Mouse (Mus musculus) bone marrow macrophage, adult 2 months (primary cell): ENCODE measurements around the gene Tlk2. TPM values are rescaled to one million over a fixed set of nuclear protein-coding genes. Genes with fewer than 3 reads are reported as not detected.
"Not testable (repeated sequence)": the region's sequence is repeated elsewhere in the genome, so short reads cannot be mapped to it uniquely, and the experiment has no call there.

Experiments used
- H3K27ac ChIP-seq: 2 replicates; pipeline ENCODE4 v1.5.1; 2012; ENCODE audit warnings: low read depth, low read length; ENCODE audit not compliant: insufficient read depth
- H3K4me1 ChIP-seq: 2 replicates; pipeline ENCODE4 v1.6.1; 2012; ENCODE audit warnings: low read length; ENCODE audit not compliant: control insufficient read depth, insufficient read depth
- H3K4me3 ChIP-seq: 2 replicates; pipeline ENCODE4 v1.5.1; 2012; ENCODE audit warnings: mild to moderate bottlenecking, low read length, moderate library complexity; ENCODE audit not compliant: insufficient read depth
- CTCF ChIP-seq: IDR thresholded peaks from 2 replicates; pipeline ENCODE4 v1.5.1; 2012; ENCODE audit warnings: low read depth, mild to moderate bottlenecking, low read length, moderate library complexity
- POLR2A ChIP-seq: IDR thresholded peaks from 2 replicates; pipeline ENCODE4 v1.6.1; 2012; ENCODE audit warnings: mild to moderate bottlenecking, low read depth, low read length, borderline replicate concordance
- polyA plus RNA-seq: library from polyadenylated mRNA; stranded (reverse); fragments of >200 nt; gene quantifications from 2 replicates; pipeline ENCODE4 v1.2.4, GENCODE M21; 2012; ENCODE audit not compliant: missing spikeins, insufficient read depth, insufficient read length

Tlk2 gene
- polyA plus RNA-seq: 28.0 and 35.3 TPM in 2 replicates

DNA sequence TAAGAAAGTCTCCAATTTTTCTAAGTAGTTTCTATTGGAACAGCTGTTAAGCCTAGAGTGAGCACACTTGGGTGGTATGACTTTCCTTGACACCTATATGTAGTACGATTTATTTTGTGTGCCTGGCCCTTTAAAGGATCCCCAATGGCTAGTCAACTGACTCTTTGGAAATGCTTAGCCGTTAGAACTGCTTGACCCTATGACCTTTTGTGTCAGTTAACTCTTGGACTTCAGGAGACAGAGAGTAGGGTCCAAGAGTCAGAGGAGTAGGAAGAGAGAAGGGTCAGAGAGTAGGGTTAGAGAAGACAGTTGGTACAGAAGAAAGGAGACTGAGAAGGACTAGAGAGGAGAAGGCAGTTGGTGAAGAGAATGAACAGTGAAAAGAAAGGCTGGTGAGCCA, at the start of gene Tlk2:
Gene Tlk2, plus strand, starts transcription at position 292 of the 400 bp plus-strand sequence.
- TF ChIP-seq CTCF (no peak), POLR2A (no peak)
- Histone ChIP-seq H3K4me3 (no peak within 1 kb of the TSS), H3K27ac (no peak within 1 kb of the TSS), H3K4me1 (peaks cover 8% of the 10 kb centered on the region; the same call in 1 of the 2 replicates)

DNA sequence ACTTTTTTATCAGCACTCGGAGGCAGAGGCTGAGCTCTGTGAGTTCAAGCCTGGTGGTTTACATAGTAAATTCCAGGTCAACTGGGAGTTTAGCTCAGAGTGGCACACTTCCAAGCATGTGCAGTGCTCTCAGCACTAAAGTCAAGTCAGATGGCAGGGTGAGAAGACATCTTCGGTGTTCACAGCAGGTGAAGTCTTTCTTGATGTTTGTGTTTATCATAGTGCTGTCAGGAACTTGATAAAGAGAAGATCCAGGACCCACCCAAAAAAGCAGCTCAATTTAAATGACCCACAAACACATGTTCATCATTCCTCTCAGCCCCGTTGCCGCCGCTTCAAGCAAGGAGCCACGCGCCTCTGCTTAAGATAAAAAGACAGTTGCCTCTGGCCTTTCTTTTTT, 42.9 kb upstream of the Tlk2 start:
- TF ChIP-seq POLR2A (no peak), CTCF (no peak)
- Histone ChIP-seq H3K4me3 (no peak overlapping the region), H3K4me1 (no peaks in the 10 kb centered on the region), H3K27ac (no peak overlapping the region)

DNA sequence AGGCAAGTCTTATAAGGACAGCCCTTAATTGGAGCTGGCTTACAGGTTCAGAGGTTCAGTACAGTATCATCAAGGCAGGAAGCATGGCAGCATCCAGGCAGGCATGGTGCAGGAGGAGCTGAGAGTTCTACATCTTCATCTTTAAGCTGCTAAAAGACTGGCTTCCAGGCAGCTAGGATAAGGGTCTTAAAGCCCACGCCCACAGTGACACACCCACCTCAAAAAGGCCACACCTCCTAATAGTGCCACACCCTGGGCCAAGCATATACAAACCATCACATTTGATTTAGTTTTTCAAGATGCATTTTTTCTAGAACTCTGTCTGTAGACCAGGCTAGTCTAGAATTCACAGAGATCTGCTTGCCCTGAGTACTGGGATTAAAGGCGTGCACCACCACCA, 41.4 kb upstream of the Tlk2 start:
- not testable (repeated sequence) for H3K27ac ChIP-seq, H3K4me1 ChIP-seq, H3K4me3 ChIP-seq

DNA sequence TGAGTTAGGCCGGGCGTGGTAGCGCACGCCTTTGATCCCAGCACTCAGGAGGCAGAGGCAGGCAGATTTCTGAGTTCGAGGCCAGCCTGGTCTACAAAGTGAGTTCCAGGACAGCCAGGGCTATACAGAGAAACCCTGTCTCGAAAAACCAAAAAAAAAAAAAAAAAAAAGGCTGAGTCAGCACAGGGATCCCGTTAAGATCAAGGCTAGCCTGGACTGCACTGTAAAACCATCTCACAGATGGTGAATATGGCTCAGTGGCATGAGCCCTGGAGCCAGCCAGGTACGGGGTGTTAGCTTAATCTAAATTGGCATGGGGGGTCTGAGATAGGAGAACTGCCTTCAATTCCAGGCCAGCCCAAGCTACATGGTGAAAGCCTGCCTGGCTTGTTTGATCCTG, 38.1 kb upstream of the Tlk2 start:
- H3K27ac ChIP-seq, H3K4me3 ChIP-seq, H3K4me1 ChIP-seq: not testable (repeated sequence)

DNA sequence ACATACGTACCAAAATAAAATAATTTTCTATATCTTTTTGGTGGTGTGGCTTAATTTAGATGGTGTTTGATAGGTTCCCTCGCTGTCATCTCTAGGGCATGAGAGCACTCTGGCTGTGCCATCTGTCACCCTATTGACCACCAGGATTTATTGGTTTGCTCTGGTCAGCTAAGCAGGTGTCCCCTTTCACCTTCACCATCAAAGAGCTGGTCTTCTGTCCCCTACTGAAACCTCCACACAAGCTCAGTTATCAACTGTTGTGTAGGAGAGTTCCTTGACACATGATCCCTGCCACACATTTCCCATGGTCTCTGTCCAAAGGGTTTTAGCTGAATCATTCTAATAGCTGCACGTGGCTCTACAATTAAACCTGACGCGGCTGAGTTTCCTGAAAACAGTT, 37.5 kb upstream of the Tlk2 start:
- peaks cover 8% of the 10 kb centered on the region for H3K4me1 ChIP-seq
- no peak for TF ChIP-seq POLR2A
- no peak for TF ChIP-seq CTCF
- no peak overlapping the region for H3K4me3 ChIP-seq
- H3K27ac ChIP-seq: no peak overlapping the region

DNA sequence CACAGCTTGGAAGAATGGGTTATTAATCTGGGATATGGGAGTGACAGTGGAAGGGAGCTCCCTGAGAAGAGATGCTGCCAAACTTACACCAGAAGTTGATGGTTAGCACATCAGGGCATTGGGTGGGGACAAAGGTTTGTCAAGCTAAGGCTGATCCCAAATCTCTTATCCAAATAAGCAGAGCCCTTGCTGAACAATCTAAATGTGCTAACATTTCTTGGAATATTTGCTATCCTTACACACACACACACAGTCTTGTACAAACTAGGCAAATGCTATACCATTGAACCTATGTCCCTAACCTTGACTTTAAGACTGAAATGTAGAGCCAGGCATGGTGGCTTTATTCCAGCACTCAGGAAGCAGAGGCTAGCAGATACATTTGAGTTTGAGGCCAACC, 35.0 kb upstream of the Tlk2 start:
- H3K4me1 ChIP-seq: peaks cover 8% of the 10 kb centered on the region
- H3K27ac ChIP-seq: no peak overlapping the region
- TF ChIP-seq CTCF (no peak), POLR2A (no peak)
- H3K4me3 ChIP-seq: no peak overlapping the region

DNA sequence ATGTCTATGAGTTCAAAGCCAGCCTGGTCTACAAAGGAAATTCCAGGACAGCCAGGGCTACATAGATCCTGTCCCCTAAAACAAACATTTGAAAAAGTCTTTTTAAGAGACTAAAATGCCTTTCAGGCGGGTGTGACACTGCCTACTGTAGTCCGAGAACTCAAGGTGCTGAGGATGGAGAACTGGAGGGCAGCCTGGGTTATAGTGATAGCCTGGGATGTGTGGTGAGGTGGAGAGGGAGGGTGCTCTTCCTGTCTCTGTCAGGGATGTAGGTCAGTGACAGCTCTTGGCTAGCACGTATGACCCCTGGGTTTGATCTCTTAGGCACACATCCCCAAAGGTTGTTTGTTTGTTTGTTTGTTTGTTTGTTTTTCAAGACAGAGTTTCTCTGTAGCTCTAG, 34.5 kb upstream of the Tlk2 start:
- H3K4me3 ChIP-seq: no peak overlapping the region
- peaks cover 8% of the 10 kb centered on the region for H3K4me1 ChIP-seq
- TF ChIP-seq CTCF: no peak
- TF ChIP-seq POLR2A: no peak
- H3K27ac ChIP-seq: no peak overlapping the region

DNA sequence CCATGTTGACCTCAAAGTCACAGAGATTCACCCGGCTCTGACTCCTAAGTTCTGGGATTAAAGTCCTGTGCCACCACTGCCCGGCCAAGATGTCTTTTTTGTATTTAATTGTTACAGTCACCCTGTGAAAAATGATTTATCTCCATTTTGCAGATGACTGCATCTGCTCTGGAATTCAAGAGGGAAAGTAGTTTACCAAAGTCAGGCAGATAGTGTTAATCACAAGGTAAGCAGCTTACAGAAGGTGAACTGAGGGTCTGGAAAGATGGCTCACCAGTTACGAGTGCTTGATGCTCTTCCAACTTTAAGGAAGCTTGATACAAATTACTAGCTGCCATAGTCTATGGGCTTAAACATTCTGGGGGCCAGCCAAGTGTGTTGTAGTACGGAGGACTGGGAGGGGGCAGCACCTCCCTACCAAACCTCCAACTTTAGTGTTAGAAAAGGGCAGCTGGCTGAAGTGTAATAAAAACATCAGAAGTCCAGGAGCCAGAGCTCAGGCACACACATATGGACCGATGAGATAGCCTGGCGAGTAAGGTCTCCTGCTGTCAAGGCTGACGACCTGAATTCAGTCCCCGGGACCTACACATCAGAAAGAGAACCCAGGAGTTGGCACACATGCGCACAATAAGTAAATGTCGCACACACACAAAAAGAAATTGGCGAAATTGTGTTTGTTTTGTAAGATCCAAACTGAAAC, 33.9 kb upstream of the Tlk2 start:
- Histone ChIP-seq H3K4me1 (peaks cover 8% of the 10 kb centered on the region), H3K27ac (no peak overlapping the region), H3K4me3 (no peak overlapping the region)
- TF ChIP-seq POLR2A (no peak), CTCF (no peak)

DNA sequence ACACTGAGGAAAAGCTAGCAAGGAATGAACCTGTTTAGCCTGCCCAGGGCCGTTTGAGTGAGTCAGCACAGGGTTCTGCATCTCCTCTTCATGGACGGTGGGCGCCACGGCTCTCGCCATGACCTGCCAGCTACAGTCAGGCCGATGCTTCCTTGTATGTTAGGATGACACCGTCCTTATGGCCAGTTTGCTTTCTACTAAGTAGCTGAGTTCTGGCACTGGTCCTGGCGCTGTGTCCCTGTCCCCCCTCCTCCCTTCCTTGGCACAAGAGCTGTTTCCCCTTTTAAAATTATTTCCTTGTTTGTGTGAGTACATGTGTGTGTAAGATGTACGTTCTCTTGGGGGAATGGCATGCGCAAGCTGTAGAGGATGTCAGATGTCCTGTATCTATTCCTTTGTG, 33.4 kb upstream of the Tlk2 start:
- peaks cover 8% of the 10 kb centered on the region for H3K4me1 ChIP-seq
- H3K27ac ChIP-seq: no peak overlapping the region

DNA sequence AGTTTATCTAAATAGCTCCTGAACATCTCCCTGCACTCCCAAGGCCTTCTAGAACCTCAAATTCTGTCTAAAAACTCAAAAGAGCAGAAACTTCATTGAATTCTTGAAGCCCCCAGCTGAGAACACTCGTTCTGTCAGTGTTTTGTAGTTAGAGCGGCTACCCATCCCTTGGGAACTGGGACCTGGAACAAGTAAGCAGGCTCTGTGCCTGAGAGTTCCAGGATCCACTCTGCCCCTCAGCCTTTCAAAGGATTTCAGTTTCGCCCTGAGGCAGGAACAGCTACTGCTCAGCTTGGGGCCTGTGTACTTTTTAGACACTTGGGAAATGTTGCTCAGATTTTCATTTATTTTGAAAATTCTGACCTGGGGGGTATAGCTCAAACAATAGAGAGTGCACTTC, 32.0 kb upstream of the Tlk2 start, which contains the start of gene Gm10842:
Gene Gm10842, plus strand, starts transcription at position 301 of the 400 bp plus-strand sequence.
- peaks cover 10% of the 10 kb centered on the region for H3K4me1 ChIP-seq
- no peak for TF ChIP-seq CTCF
- TF ChIP-seq POLR2A: no peak
- no peak within 1 kb of the TSS for H3K27ac ChIP-seq
- H3K4me3 ChIP-seq: no peak within 1 kb of the TSS

More for the DNA sequence above, 33.4 kb upstream of the Tlk2 start:
- H3K4me3 ChIP-seq: no peak overlapping the region
- TF ChIP-seq POLR2A (no peak), CTCF (no peak)

DNA sequence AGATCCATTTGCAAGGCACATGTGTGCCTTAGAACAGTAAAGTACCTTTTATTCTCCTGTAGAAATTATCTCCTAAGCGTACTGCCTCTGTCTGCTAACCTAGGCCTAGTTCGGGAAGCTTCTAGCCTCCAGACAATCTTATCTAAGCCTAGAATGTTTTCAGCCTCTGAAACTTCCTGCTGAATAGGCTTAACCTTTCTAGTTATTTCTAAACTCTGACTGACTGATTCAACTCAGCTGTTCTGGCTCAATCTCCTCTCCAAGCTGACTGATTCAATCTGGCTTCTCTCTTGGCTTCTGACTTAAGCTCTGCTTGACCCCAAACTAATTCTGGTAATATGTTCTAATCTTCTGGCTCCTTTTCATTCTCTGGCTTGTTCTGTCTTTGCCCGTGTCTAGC, 29.3 kb upstream of the Tlk2 start:
- Histone ChIP-seq H3K4me1 (peaks cover 10% of the 10 kb centered on the region), H3K4me3 (no peak overlapping the region), H3K27ac (no peak overlapping the region)
- TF ChIP-seq POLR2A: no peak
- TF ChIP-seq CTCF: no peak

DNA sequence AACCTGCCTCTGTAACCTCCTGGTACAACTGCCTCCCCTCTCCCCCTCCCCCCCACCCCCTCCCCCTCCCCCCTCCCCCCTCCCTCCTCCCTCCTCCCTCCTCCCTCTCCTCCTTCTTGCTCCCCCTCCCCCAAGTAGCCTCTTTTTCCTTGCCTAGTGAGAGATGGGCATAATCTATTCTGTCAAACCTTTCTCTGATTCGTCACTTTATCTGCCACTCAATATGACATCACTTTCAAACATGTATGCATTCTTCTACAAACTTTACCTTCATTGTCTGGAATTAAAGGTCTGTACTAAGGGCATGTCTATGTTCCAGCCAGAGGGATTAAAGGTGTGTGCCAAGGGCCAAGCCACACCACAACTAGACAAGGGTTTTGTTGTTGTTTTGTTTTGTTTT, 28.8 kb upstream of the Tlk2 start:
- TF ChIP-seq POLR2A: no peak
- no peak for TF ChIP-seq CTCF
- H3K27ac ChIP-seq: no peak overlapping the region
- no peak overlapping the region for H3K4me3 ChIP-seq
- H3K4me1 ChIP-seq: peaks cover 10% of the 10 kb centered on the region
